Mouse (Mus musculus): ENCODE data around the gene Mrps35.
A peak's percentile ranks its signal among the peaks of the same experiment; 100 is the strongest.

Gene Mrps35

GRCm38 (mm10) chr6:147088517-147088916 is 46.0 kb downstream of the Mrps35 start:
- DNase-seq (ENCODE audit: low spot score) = no peak

- DNase-seq (ENCODE audit: low spot score) = no peak
Measured at GRCm38 (mm10) chr6:147090191-147090590, 47.6 kb downstream of the Mrps35 start.

GRCm38 (mm10) chr6:147091136-147092120 is 48.9 kb downstream of the Mrps35 start, which contains the start of gene Klhl42:
TSS of gene Klhl42 (plus strand) at chr6:147091379.
- peak; percentile 79 for DNase-seq (ENCODE audit: low spot score)

GRCm38 (mm10) chr6:147092136-147092535 is 49.6 kb downstream of the Mrps35 start:
- DNase-seq (ENCODE audit: low spot score) = peak; percentile 35

- no peak for DNase-seq (ENCODE audit: low spot score)
Measured at GRCm38 (mm10) chr6:147094771-147095170, 52.2 kb downstream of the Mrps35 start.

DNA sequence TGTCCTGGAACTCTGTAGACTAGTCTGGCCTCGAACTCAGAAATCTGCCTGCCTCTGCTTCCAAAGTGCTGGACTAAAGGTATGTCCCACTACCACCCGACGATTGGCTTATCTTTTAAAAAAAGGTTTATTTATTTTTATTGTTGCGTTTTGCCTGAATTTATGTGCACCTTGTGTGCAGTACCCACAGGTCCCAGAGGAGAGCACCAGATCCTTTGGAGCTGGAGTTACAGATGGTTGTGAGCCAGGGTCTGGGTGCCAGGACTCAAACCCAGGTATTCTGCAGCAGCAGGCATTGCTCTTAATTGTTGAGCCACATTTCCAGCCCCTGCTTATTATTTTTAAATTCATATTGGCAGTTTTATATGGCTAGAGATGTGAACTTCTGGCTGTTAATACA is 53.5 kb downstream of the Mrps35 start:
- DNase-seq (ENCODE audit: low spot score) = no peak

DNA sequence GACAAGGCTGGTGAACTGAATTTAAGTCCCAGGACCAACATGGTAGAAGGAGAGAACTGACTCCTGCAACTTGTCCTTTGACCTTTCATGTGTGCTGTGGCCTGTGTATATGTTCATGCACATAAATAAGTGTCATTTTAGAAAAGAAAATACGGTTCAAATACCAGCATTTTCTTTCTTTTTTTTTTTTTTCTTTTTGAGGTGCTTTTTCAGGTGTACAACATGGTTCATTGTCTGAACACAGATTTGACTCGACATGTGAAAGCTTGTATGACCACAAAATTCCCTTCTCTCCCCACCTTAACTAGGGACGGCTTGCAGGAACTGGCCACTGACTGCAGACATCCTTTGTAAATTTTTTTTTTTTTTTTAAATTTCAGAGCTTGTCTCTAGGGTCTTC is 54.4 kb downstream of the Mrps35 start:
- no peak for DNase-seq (ENCODE audit: low spot score)

GRCm38 (mm10) chr6:147097346-147097929 is 54.9 kb downstream of the Mrps35 start:
- DNase-seq (ENCODE audit: low spot score) = no peak

DNA sequence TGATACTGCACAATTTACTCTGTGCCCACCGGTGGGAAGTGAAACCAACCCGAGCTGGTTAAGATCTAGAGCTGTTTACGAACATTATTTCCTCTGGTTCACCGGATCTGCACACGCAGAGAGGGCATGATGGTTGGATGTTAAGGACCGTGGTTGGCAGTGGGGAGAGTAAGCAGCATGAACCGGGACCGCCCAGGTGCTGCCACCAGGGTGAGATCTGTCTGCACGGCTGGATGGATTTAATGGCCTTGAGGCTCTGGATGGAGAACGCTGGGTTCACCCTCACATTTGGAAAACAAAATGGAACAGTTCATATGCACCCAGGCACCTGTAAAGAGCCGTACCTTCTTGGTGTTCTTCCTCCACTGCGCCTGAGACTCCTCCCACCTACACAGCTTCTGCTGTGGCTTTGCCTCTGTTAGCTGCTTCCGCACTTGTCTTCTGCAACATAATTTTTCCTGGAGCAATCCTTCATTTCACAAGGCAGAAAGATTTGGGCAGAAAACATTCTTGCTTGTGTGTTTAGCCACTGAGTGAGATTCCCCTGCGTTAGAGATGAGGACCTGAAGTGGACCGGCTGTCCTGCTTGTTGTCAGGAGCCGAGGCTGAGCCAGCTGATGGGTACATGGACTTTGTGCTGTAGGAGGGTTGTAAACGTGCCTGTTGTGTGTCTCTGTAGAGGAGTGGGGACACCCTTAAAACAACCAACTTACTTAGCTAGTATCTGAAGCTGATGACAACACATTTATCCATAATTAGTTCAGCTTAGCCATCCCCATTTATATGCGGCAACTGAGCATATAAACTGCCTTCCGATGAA is 57.1 kb downstream of the Mrps35 start:
- no peak for DNase-seq (ENCODE audit: low spot score)

DNA sequence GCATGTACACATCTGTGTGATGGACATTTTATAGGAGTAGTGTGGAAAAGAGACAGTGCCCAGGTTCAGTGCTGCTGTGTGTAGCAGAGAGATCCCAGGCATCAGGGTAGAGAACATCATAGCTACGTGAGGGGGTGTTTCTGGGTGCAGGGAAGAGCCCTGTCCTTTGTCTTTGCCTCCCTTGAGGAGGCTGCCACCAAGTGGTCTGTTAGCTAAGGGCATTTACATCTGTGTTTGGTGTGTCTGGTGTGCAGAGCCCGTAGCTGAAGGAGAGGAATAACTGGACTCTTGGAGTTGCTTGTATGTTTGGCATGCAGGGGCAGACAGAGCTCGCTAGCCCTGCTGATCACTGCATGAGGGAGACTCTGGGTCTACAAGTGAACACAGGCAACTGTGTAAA is 59.7 kb downstream of the Mrps35 start:
- no peak for DNase-seq (ENCODE audit: low spot score)

DNA sequence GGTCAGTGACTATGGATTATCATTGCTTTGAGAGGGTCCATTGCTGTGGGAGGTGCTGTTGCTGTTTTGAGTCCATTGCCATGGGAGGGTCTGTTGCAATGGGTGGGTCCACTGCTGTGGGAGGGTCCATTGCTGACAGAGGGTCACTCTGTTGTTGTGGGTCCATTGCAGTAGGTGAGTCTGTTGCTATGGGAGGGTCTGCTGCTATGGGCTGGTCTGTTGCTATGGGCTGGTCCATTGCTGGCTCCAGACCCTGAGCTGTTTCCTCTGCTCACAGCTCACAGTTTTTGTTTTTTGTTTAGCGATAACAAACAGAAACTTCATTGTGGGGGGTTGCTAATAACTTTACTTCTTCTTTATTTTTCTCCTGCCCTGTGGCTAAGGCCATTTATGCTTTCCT is 63.0 kb downstream of the Mrps35 start:
- no peak for DNase-seq (ENCODE audit: low spot score)

DNA sequence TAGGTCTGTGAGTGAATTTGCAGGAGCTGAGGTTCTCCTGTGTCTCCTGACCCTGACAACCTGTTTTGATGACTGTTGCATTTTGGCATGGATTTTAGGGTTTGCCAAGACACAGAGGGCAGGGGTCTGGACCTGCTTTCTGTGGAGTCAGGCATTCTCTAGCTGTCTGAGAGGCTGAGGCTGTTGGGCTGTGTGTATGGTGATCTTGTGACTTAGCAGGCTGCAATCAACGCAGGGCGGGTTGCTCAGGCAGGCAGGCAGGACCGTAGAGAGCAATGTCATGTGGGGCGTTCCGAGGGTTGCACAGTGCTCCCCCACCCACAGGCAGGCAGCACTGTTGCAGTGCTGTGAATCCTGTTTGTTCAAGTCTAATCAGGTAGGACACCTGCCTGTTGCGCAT is 64.2 kb downstream of the Mrps35 start:
- DNase-seq (ENCODE audit: low spot score) = no peak

DNA sequence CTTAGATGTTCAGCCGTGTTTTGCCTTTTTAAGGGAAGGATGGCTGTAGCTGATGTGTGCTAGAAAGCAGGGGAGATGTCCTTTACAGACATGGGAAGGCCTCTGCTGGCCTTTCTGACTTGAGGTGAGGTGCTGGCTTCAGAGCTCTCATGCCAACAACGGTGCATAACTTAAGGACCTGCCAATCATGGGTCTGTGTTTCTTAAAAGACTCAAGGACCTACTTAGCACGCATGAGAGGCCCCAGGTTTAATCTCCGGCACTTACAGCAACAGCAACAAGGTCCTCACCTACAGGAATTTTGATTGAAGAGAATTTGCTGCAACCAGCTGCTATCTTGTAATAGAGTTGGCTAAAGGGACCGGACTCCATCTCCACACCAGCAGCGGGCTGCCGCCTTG is 66.7 kb downstream of the Mrps35 start:
- no peak for DNase-seq (ENCODE audit: low spot score)

GRCm38 (mm10) chr6:147116579-147116978 is 74.0 kb downstream of the Mrps35 start:
- DNase-seq (ENCODE audit: low spot score) = peak; percentile 94

- DNase-seq (ENCODE audit: low spot score) = no peak
Measured at GRCm38 (mm10) chr6:147117764-147118163, 75.2 kb downstream of the Mrps35 start.

GRCm38 (mm10) chr6:147118190-147118589 is 75.6 kb downstream of the Mrps35 start:
- no peak for DNase-seq (ENCODE audit: low spot score)

DNA sequence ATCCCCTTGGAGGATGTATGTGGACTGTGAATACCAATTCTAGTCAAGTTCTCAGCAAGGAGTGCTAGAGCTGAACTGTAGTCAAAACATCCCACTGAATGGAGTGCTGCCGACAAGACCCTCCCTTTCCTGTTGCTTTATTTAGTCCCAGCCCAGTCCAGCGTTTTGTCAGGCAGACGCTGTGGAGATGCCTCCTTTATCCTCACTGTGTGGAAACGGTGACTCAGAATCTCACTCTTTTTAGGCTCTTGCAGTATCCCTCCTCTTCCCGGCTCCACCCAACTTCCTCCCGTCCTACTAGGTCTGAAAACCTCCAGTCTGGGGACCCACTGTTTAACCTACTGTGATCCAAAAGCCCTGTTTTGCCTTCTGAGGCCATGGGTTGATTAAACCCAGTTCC is 78.8 kb downstream of the Mrps35 start:
- no peak for DNase-seq (ENCODE audit: low spot score)

All from embryo, embryonic 10 days (tissue).